In genomic region chr5:36057804-36058322, GRCm38 (mm10) we compare ENCODE assay signal across 25 mouse cellular contexts.
DNase-seq lines count a peak whose midpoint lies in the region; ATAC-seq and TF ChIP-seq lines count a peak whose summit lies in the region.
"Had no signal": no experiment of that assay in that cellular context is flagged by ENCODE, and none has a peak within 500 bp of the region (broad histone marks: within the 10 kb centered on the region; RNA-seq: fewer than 3 reads in every experiment).

No protein-coding gene starts in this region.

- WGBS in kidney, postnatal 0 days, result 47% methylated on average over 14 of the region's 14 CpGs
- WGBS in kidney, embryonic 14.5 days, result 52% methylated on average over 14 of the region's 14 CpGs
- WGBS in neural tube, embryonic 14.5 days, result 69% methylated on average over 14 of the region's 14 CpGs
- 42% methylated on average over 14 of the region's 14 CpGs for WGBS in olfactory bulb, adult 2 months

- no peaks in the 10 kb centered on the region for H3K9me3 ChIP-seq in kidney, postnatal 0 days (replicated peaks; ENCODE audit: low read length)
- no peaks in the 10 kb centered on the region for H3K9me3 ChIP-seq in kidney, embryonic 14.5 days (ENCODE audit: control insufficient read depth, low read length)
- H3K9me3 ChIP-seq in neural tube, embryonic 14.5 days (ENCODE audit: control insufficient read depth, low read length), result no peaks in the 10 kb centered on the region
- H3K9me3 ChIP-seq: embryonic facial prominence, embryonic 13.5 days; forebrain, embryonic 12.5 days; forebrain, embryonic 15.5 days; hindbrain, embryonic 12.5 days; hindbrain, embryonic 15.5 days had no signal

- DNase-seq in kidney, postnatal 0 days (ENCODE audit: low spot score), result peak; percentile 61
- DNase-seq in right cerebral cortex, adult 18-20 months, result peak; percentile 24
- DNase-seq in right cerebral cortex, postnatal 10 days (ENCODE audit: low spot score in 2 of 2), result no peak
- DNase-seq in cerebellum, adult 9-11 months, result no peak
- DNase-seq: adrenal gland, adult 2 months; adrenal gland, postnatal 25 days; cerebellum, adult 18-20 months; cerebellum, adult 9-10 months; cerebellum, postnatal 25 days; embryo, embryonic 11 days; gastrocnemius, adult 2 months; gastrocnemius, postnatal 14 days; heart, adult 11 months had no signal

- no peak overlapping the region for H3K27ac ChIP-seq in kidney, postnatal 0 days
- H3K27ac ChIP-seq in kidney, embryonic 14.5 days (ENCODE audit: low read depth, low read length), result no peak overlapping the region
- H3K27ac ChIP-seq in neural tube, embryonic 14.5 days (ENCODE audit: low read depth, low read length), result no peak overlapping the region
- peak overlapping the region; percentile 81 for H3K27ac ChIP-seq in olfactory bulb, adult 2 months (ENCODE audit: insufficient read depth, low read depth, low read length)
- H3K27ac ChIP-seq: embryonic facial prominence, embryonic 10.5 days; embryonic facial prominence, embryonic 13.5 days; forebrain, embryonic 12.5 days; forebrain, embryonic 15.5 days; gastrocnemius, adult 2 months; hindbrain, embryonic 12.5 days; hindbrain, embryonic 15.5 days had no signal

- no peak for TF ChIP-seq POLR2A in olfactory bulb, adult 2 months (IDR thresholded peaks at IDR 0.05; ENCODE audit: insufficient read depth, low read depth, low read length)

- no peak for TF ChIP-seq CTCF in kidney, postnatal 0 days (IDR thresholded peaks at IDR 0.05; ENCODE audit: low read depth)
- TF ChIP-seq CTCF in olfactory bulb, adult 2 months (IDR thresholded peaks at IDR 0.05; ENCODE audit: insufficient read depth, low read depth, low read length), result no peak

- ATAC-seq in kidney, postnatal 0 days (replicated peaks; ENCODE audit: low FRiP score, low read depth), result no peak
- no peak for ATAC-seq in kidney, embryonic 14.5 days (ENCODE audit: low FRiP score, low TSS enrichment)
- ATAC-seq in neural tube, embryonic 14.5 days (ENCODE audit: low read depth), result peak; percentile 62
- ATAC-seq: CD4-positive, CD25-positive, alpha-beta regulatory T cell, adult 4 months; forebrain, embryonic 15.5 days had no signal

- no peaks in the 10 kb centered on the region for H3K36me3 ChIP-seq in kidney, postnatal 0 days (ENCODE audit: insufficient read depth, low read length)
- no peaks in the 10 kb centered on the region for H3K36me3 ChIP-seq in kidney, embryonic 14.5 days (ENCODE audit: control insufficient read depth, insufficient read depth, low read length)
- H3K36me3 ChIP-seq in neural tube, embryonic 14.5 days (ENCODE audit: control insufficient read depth, insufficient read depth, low read length), result no peaks in the 10 kb centered on the region
- H3K36me3 ChIP-seq: forebrain, embryonic 15.5 days; hindbrain, embryonic 12.5 days; hindbrain, embryonic 15.5 days had no signal

- no peak overlapping the region for H3K4me3 ChIP-seq in kidney, postnatal 0 days (replicated peaks; ENCODE audit: low read depth, low read length)
- H3K4me3 ChIP-seq in kidney, embryonic 14.5 days (ENCODE audit: low read length), result no peak overlapping the region
- H3K4me3 ChIP-seq in neural tube, embryonic 14.5 days (ENCODE audit: low read depth, low read length), result no peak overlapping the region
- no peak overlapping the region for H3K4me3 ChIP-seq in olfactory bulb, adult 2 months (ENCODE audit: insufficient read depth, low read depth, low read length)
- H3K4me3 ChIP-seq: embryonic facial prominence, embryonic 10.5 days; embryonic facial prominence, embryonic 13.5 days; erythroblast, embryonic 14.5 days; forebrain, embryonic 12.5 days; forebrain, embryonic 15.5 days; gastrocnemius, adult 2 months; hindbrain, embryonic 12.5 days; hindbrain, embryonic 15.5 days had no signal

- H3K27me3 ChIP-seq in kidney, postnatal 0 days (ENCODE audit: insufficient read depth, low read length), result 0 out of 2 replicates have a peak, but pooled peaks cover 1% of the 10 kb centered on the region
- no peaks in the 10 kb centered on the region for H3K27me3 ChIP-seq in kidney, embryonic 14.5 days (ENCODE audit: control insufficient read depth, insufficient read depth, low read length)
- no peaks in the 10 kb centered on the region for H3K27me3 ChIP-seq in neural tube, embryonic 14.5 days (ENCODE audit: control insufficient read depth, insufficient read depth, low read length)
- H3K27me3 ChIP-seq: embryonic facial prominence, embryonic 13.5 days; forebrain, embryonic 12.5 days; forebrain, embryonic 15.5 days; hindbrain, embryonic 15.5 days had no signal

- no peak overlapping the region for H3K9ac ChIP-seq in kidney, postnatal 0 days (ENCODE audit: low read depth, low read length)
- no peak overlapping the region for H3K9ac ChIP-seq in kidney, embryonic 14.5 days (ENCODE audit: low read depth, low read length)
- no peak overlapping the region for H3K9ac ChIP-seq in neural tube, embryonic 14.5 days (replicated peaks; ENCODE audit: low read depth, low read length)
- H3K9ac ChIP-seq: embryonic facial prominence, embryonic 13.5 days; forebrain, embryonic 12.5 days; forebrain, embryonic 15.5 days; hindbrain, embryonic 12.5 days; hindbrain, embryonic 15.5 days had no signal

- no peaks in the 10 kb centered on the region for H3K4me1 ChIP-seq in kidney, postnatal 0 days (replicated peaks; ENCODE audit: insufficient read depth, low read length)
- 0 out of 2 replicates have a peak, but pooled peaks cover 4% of the 10 kb centered on the region for H3K4me1 ChIP-seq in kidney, embryonic 14.5 days (ENCODE audit: control insufficient read depth, insufficient read depth, low read length)
- H3K4me1 ChIP-seq in neural tube, embryonic 14.5 days (ENCODE audit: control insufficient read depth, insufficient read depth, low read length), result no peaks in the 10 kb centered on the region
- H3K4me1 ChIP-seq in olfactory bulb, adult 2 months (ENCODE audit: control insufficient read depth, insufficient read depth, low read length), result peaks cover 7% of the 10 kb centered on the region
- H3K4me1 ChIP-seq: embryonic facial prominence, embryonic 10.5 days; embryonic facial prominence, embryonic 13.5 days; forebrain, embryonic 15.5 days; hindbrain, embryonic 15.5 days had no signal

- H3K4me2 ChIP-seq in kidney, postnatal 0 days (ENCODE audit: low read length), result no peak overlapping the region
- H3K4me2 ChIP-seq in kidney, embryonic 14.5 days (replicated peaks; ENCODE audit: low read depth, low read length), result no peak overlapping the region
- no peak overlapping the region for H3K4me2 ChIP-seq in neural tube, embryonic 14.5 days (ENCODE audit: low read depth, low read length)
- H3K4me2 ChIP-seq: embryonic facial prominence, embryonic 13.5 days; forebrain, embryonic 12.5 days; forebrain, embryonic 15.5 days; heart, embryonic 11.5 days; hindbrain, embryonic 12.5 days; hindbrain, embryonic 15.5 days had no signal

Comparison
In these comparisons a context has a peak if more than half of its experiments do, and no peak if none do; other contexts are left out.
1. DNase-seq: peak in kidney, postnatal 0 days (single experiment) and right cerebral cortex, adult 18-20 months (single experiment); none in right cerebral cortex, postnatal 10 days (0 of 2) and cerebellum, adult 9-11 months (single experiment).